Mouse (Mus musculus): Measurements from ENCODE around the gene Hbs1l.

DNA sequence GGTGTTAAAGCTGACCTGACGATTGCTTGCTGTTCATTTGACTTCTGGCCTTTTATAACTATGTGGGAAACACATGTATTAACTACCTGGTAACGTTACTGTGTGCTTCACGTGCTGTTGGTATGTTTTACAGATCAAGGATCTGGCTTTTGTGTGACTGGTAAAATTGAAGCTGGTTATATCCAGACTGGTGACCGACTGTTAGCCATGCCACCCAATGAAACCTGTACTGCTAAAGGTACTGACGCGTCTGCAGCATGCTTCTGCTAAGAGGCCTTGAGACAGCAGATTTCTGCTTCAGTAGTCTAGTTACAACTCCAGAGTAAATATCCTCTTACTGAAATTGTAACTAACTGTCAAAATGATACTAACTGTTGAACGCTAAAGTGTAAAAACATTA, 58.7 kb downstream of the Hbs1l start:
- TF ChIP-seq CTCF (IDR thresholded peaks at IDR 0.05; ENCODE audit: low read depth) (no peak), EP300 (IDR thresholded peaks at IDR 0.05; ENCODE audit: low read depth) (no peak)
